Mouse (Mus musculus): ENCODE results near the gene Hes6.

DNA sequence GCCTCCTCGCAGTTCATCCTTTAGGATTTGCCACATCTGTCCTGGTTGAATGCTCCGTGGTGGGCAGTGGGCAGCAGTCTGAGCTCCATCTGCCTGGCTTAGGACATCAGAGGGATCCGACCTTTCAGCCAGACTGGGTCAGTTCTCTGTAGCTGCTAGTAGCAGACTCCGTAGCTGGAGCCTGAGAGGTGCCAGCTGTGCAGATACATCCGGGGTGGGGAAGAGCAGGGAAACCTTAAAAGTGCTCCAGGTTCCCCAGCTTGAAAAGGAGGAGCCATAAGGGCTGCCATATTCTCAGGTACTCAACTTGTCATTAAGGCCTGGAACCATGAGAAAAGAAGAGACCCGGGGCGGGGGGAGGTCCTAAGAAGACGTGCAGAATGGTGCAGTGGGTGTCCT is 48.0 kb downstream of the Hes6 start:
- TF ChIP-seq CTCF (IDR thresholded peaks at IDR 0.05; ENCODE audit: borderline replicate concordance, insufficient read depth, low read depth, low read length) (no peak), POLR2A (IDR thresholded peaks at IDR 0.05; ENCODE audit: borderline replicate concordance, insufficient read depth, low read length) (no peak)

All from cerebellum, adult 2 months (tissue).